Comparison of ENCODE assay signal across 8 mouse cellular contexts in genomic region chr2:167630421-167630820, GRCm38 (mm10). TPM values are rescaled to one million over a fixed set of nuclear protein-coding genes. Genes with fewer than 3 reads are reported as not detected.
DNase-seq lines count a peak whose midpoint lies in the region; ATAC-seq and TF ChIP-seq lines count a peak whose summit lies in the region.

No protein-coding gene starts in this region.

- ATAC-seq in kidney, embryonic 14.5 days (ENCODE audit: low FRiP score, low TSS enrichment), result no peak
- ATAC-seq in hindbrain, postnatal 0 days, result no peak
- ATAC-seq in midbrain, postnatal 0 days (ENCODE audit: low FRiP score), result no peak

- 0 out of 2 replicates have a peak overlapping the region, but pooled peaks have one; percentile 24 for H3K27ac ChIP-seq in kidney, embryonic 14.5 days (ENCODE audit: low read depth, low read length)
- H3K27ac ChIP-seq in embryonic facial prominence, embryonic 10.5 days (replicated peaks), result peak overlapping the region; percentile 98
- peak overlapping the region; percentile 90; the same call in 1 of the 2 replicates for H3K27ac ChIP-seq in hindbrain, postnatal 0 days
- no peak overlapping the region for H3K27ac ChIP-seq in midbrain, postnatal 0 days (ENCODE audit: low read depth, low read length)

- peaks cover 31% of the 10 kb centered on the region for H3K4me1 ChIP-seq in kidney, embryonic 14.5 days (ENCODE audit: control insufficient read depth, insufficient read depth, low read length)
- H3K4me1 ChIP-seq in embryonic facial prominence, embryonic 10.5 days, result peaks cover 66% of the 10 kb centered on the region
- peaks cover 21% of the 10 kb centered on the region for H3K4me1 ChIP-seq in hindbrain, postnatal 0 days (ENCODE audit: insufficient read depth, low read length)
- H3K4me1 ChIP-seq in midbrain, postnatal 0 days (ENCODE audit: insufficient read depth, low read length), result peaks cover 15% of the 10 kb centered on the region

- no peaks in the 10 kb centered on the region for H3K27me3 ChIP-seq in kidney, embryonic 14.5 days (ENCODE audit: control insufficient read depth, insufficient read depth, low read length)
- no peaks in the 10 kb centered on the region for H3K27me3 ChIP-seq in embryonic facial prominence, embryonic 10.5 days (replicated peaks; ENCODE audit: low read depth, poor library complexity, severe bottlenecking)
- H3K27me3 ChIP-seq in hindbrain, postnatal 0 days (ENCODE audit: insufficient read depth, low read length), result no peaks in the 10 kb centered on the region
- no peaks in the 10 kb centered on the region for H3K27me3 ChIP-seq in midbrain, postnatal 0 days (ENCODE audit: insufficient read depth, low read length)

- H3K4me2 ChIP-seq in kidney, embryonic 14.5 days (replicated peaks; ENCODE audit: low read depth, low read length), result peak overlapping the region; percentile 88
- H3K4me2 ChIP-seq in hindbrain, postnatal 0 days (ENCODE audit: low read depth, low read length), result peak overlapping the region; percentile 90
- peak overlapping the region; percentile 75 for H3K4me2 ChIP-seq in midbrain, postnatal 0 days (ENCODE audit: low read depth, low read length, poor library complexity, severe bottlenecking)

- 68% methylated on average over 5 of the region's 5 CpGs for WGBS in kidney, embryonic 14.5 days
- WGBS in embryonic facial prominence, embryonic 10.5 days, result 76% methylated on average over 5 of the region's 5 CpGs
- 77% methylated on average over 5 of the region's 5 CpGs for WGBS in hindbrain, postnatal 0 days
- 79% methylated on average over 5 of the region's 5 CpGs for WGBS in midbrain, postnatal 0 days

- peaks cover 16% of the 10 kb centered on the region for H3K36me3 ChIP-seq in kidney, embryonic 14.5 days (ENCODE audit: control insufficient read depth, insufficient read depth, low read length)
- H3K36me3 ChIP-seq in embryonic facial prominence, embryonic 10.5 days (replicated peaks), result peaks cover 34% of the 10 kb centered on the region
- H3K36me3 ChIP-seq in hindbrain, postnatal 0 days (ENCODE audit: insufficient read depth, low read length), result no peaks in the 10 kb centered on the region; the same call in 1 of the 2 replicates
- 0 out of 2 replicates have a peak, but pooled peaks cover 3% of the 10 kb centered on the region for H3K36me3 ChIP-seq in midbrain, postnatal 0 days (ENCODE audit: insufficient read depth, low read length)

- DNase-seq in kidney, adult 11 months, result no peak
- no peak for DNase-seq in embryonic facial prominence, embryonic 10.5 days (ENCODE audit: low spot score)
- no peak for DNase-seq in hindbrain, postnatal 0 days (ENCODE audit: low spot score)
- DNase-seq in midbrain, postnatal 0 days (ENCODE audit: low spot score), result no peak
- no peak for DNase-seq in frontal cortex, postnatal 10 days (ENCODE audit: low spot score in 2 of 2)
- DNase-seq in left cerebral cortex, adult 11 months (ENCODE audit: low spot score), result no peak
- no peak for DNase-seq in ovary, postnatal 10 days (ENCODE audit: low spot score)

- no peaks in the 10 kb centered on the region for H3K9me3 ChIP-seq in kidney, embryonic 14.5 days (ENCODE audit: control insufficient read depth, low read length)
- H3K9me3 ChIP-seq in embryonic facial prominence, embryonic 10.5 days, result no peaks in the 10 kb centered on the region
- H3K9me3 ChIP-seq in hindbrain, postnatal 0 days (ENCODE audit: low read length), result no peaks in the 10 kb centered on the region
- no peaks in the 10 kb centered on the region for H3K9me3 ChIP-seq in midbrain, postnatal 0 days (ENCODE audit: low read length)

- H3K9ac ChIP-seq in kidney, embryonic 14.5 days (ENCODE audit: low read depth, low read length), result peak overlapping the region; percentile 96
- H3K9ac ChIP-seq in hindbrain, postnatal 0 days (replicated peaks; ENCODE audit: low read length), result peak overlapping the region; percentile 90
- peak overlapping the region; percentile 93 for H3K9ac ChIP-seq in midbrain, postnatal 0 days (replicated peaks; ENCODE audit: low read length, poor library complexity, severe bottlenecking)

- peak overlapping the region; percentile 92 for H3K4me3 ChIP-seq in kidney, embryonic 14.5 days (ENCODE audit: low read length)
- H3K4me3 ChIP-seq in embryonic facial prominence, embryonic 10.5 days, result peak overlapping the region; percentile 99
- H3K4me3 ChIP-seq in hindbrain, postnatal 0 days (ENCODE audit: low read length), result peak overlapping the region; percentile 84
- H3K4me3 ChIP-seq in midbrain, postnatal 0 days (ENCODE audit: low read depth, low read length), result peak overlapping the region; percentile 92

- TF ChIP-seq CTCF in hindbrain, postnatal 0 days (IDR thresholded peaks at IDR 0.05; ENCODE audit: low read depth), result no peak
- TF ChIP-seq CTCF in midbrain, postnatal 0 days (IDR thresholded peaks at IDR 0.05), result no peak

RNA-seq across cellular contexts. Expression of gene Ube2v1, which starts 1.5 kb away (rescaled TPM):
- 212 and 283 TPM in 2 replicates for polyA plus RNA-seq in kidney, embryonic 14.5 days (2014; fragmentation: Nextera tagmentation; extraction: Ambion mirVana)
- 384 and 394 TPM in 2 replicates for polyA plus RNA-seq in embryonic facial prominence, embryonic 10.5 days (2016; fragmentation: Nextera tagmentation; extraction: Ambion mirVana)
- 209 and 247 TPM in 2 replicates for total RNA-seq in hindbrain, postnatal 0 days (2014; rRNA removed)
- 380 and 384 TPM in 2 replicates for polyA plus RNA-seq in hindbrain, postnatal 0 days (2015; fragmentation: Nextera tagmentation; extraction: Ambion mirVana)
- total RNA-seq in midbrain, postnatal 0 days (2014; rRNA removed), result 191 and 233 TPM in 2 replicates
- polyA plus RNA-seq in midbrain, postnatal 0 days (2015; fragmentation: Nextera tagmentation; extraction: Ambion mirVana), result 402 and 414 TPM in 2 replicates

RNA-seq across cellular contexts. Expression of gene Gm20431, which starts 30.9 kb away (rescaled TPM):
- polyA plus RNA-seq in kidney, embryonic 14.5 days (2014; fragmentation: Nextera tagmentation; extraction: Ambion mirVana), result 5.6 and 6.1 TPM in 2 replicates
- polyA plus RNA-seq in embryonic facial prominence, embryonic 10.5 days (2016; fragmentation: Nextera tagmentation; extraction: Ambion mirVana), result 0.68 and 4.9 TPM in 2 replicates
- 7.5 and 10.7 TPM in 2 replicates for total RNA-seq in hindbrain, postnatal 0 days (2014; rRNA removed)
- 7.2 and 9.8 TPM in 2 replicates for polyA plus RNA-seq in hindbrain, postnatal 0 days (2015; fragmentation: Nextera tagmentation; extraction: Ambion mirVana)
- not detected in 2 replicates for total RNA-seq in midbrain, postnatal 0 days (2014; rRNA removed)
- polyA plus RNA-seq in midbrain, postnatal 0 days (2015; fragmentation: Nextera tagmentation; extraction: Ambion mirVana), result 11.2 and 12.0 TPM in 2 replicates

RNA-seq across cellular contexts. Expression of gene Cebpb, which starts 58.3 kb away (rescaled TPM):
- polyA plus RNA-seq in kidney, embryonic 14.5 days (2014; fragmentation: Nextera tagmentation; extraction: Ambion mirVana), result 7.7 and 8.3 TPM in 2 replicates
- polyA plus RNA-seq in embryonic facial prominence, embryonic 10.5 days (2016; fragmentation: Nextera tagmentation; extraction: Ambion mirVana), result 1.7 and 1.8 TPM in 2 replicates
- total RNA-seq in hindbrain, postnatal 0 days (2014; rRNA removed), result 8.1 and 8.7 TPM in 2 replicates
- 5.2 and 5.7 TPM in 2 replicates for polyA plus RNA-seq in hindbrain, postnatal 0 days (2015; fragmentation: Nextera tagmentation; extraction: Ambion mirVana)
- total RNA-seq in midbrain, postnatal 0 days (2014; rRNA removed), result 5.8 and 8.0 TPM in 2 replicates
- polyA plus RNA-seq in midbrain, postnatal 0 days (2015; fragmentation: Nextera tagmentation; extraction: Ambion mirVana), result 4.4 and 5.4 TPM in 2 replicates

RNA-seq across cellular contexts. Expression of gene Tmem189, which starts 59.2 kb away (rescaled TPM):
- polyA plus RNA-seq in kidney, embryonic 14.5 days (2014; fragmentation: Nextera tagmentation; extraction: Ambion mirVana), result 37.9 and 52.8 TPM in 2 replicates
- 40.2 and 43.7 TPM in 2 replicates for polyA plus RNA-seq in embryonic facial prominence, embryonic 10.5 days (2016; fragmentation: Nextera tagmentation; extraction: Ambion mirVana)
- 70.0 and 79.9 TPM in 2 replicates for total RNA-seq in hindbrain, postnatal 0 days (2014; rRNA removed)
- polyA plus RNA-seq in hindbrain, postnatal 0 days (2015; fragmentation: Nextera tagmentation; extraction: Ambion mirVana), result 41.4 and 42.0 TPM in 2 replicates
- total RNA-seq in midbrain, postnatal 0 days (2014; rRNA removed), result 45.5 and 65.9 TPM in 2 replicates
- 33.5 and 35.3 TPM in 2 replicates for polyA plus RNA-seq in midbrain, postnatal 0 days (2015; fragmentation: Nextera tagmentation; extraction: Ambion mirVana)
